In genomic region chr15:99318861-99319410, GRCm38 (mm10) we compare ENCODE assay signal across 11 mouse cellular contexts. TPM values are rescaled to one million over a fixed set of nuclear protein-coding genes. Genes with fewer than 3 reads are reported as not detected.
A peak's percentile ranks its signal among the peaks of the same experiment; 100 is the strongest.
DNase-seq lines count a peak whose midpoint lies in the region; ATAC-seq and TF ChIP-seq lines count a peak whose summit lies in the region.
"Had no signal": no experiment of that assay in that cellular context is flagged by ENCODE, and none has a peak within 500 bp of the region (broad histone marks: within the 10 kb centered on the region; RNA-seq: fewer than 3 reads in every experiment).

No protein-coding gene starts in this region.

- H3K27ac ChIP-seq in kidney, embryonic 15.5 days = peak overlapping the region; percentile 83
- H3K27ac ChIP-seq in limb, embryonic 14.5 days (replicated peaks; ENCODE audit: low read depth, low read length) = 0 out of 2 replicates have a peak overlapping the region, but pooled peaks have one; percentile 15
- H3K27ac ChIP-seq: liver, embryonic 15.5 days had no signal

- ATAC-seq in cerebellum, adult (ENCODE audit: insufficient number of reproducible peaks, low FRiP score, low TSS enrichment) = peak; percentile 57; the same call in 1 of the 2 replicates
- no peak for ATAC-seq in kidney, embryonic 15.5 days (replicated peaks; ENCODE audit: low FRiP score)
- ATAC-seq in limb, embryonic 14.5 days (ENCODE audit: low FRiP score, low read depth) = no peak

- H3K36me3 ChIP-seq in kidney, embryonic 15.5 days = peaks cover 99% of the 10 kb centered on the region
- peaks cover 98% of the 10 kb centered on the region for H3K36me3 ChIP-seq in limb, embryonic 14.5 days (ENCODE audit: control insufficient read depth, insufficient read depth, low read length)

- H3K4me3 ChIP-seq in kidney, embryonic 15.5 days (replicated peaks) = no peak overlapping the region
- no peak overlapping the region for H3K4me3 ChIP-seq in limb, embryonic 14.5 days (replicated peaks; ENCODE audit: low read length)
- H3K4me3 ChIP-seq: liver, embryonic 15.5 days had no signal

- no peaks in the 10 kb centered on the region for H3K27me3 ChIP-seq in kidney, embryonic 15.5 days
- no peaks in the 10 kb centered on the region for H3K27me3 ChIP-seq in limb, embryonic 14.5 days (ENCODE audit: control insufficient read depth, insufficient read depth, low read length)
- H3K27me3 ChIP-seq: liver, embryonic 15.5 days had no signal

- WGBS in kidney, embryonic 15.5 days = 50% methylated on average over 14 of the region's 14 CpGs
- 76% methylated on average over 14 of the region's 14 CpGs for WGBS in limb, embryonic 14.5 days

- TF ChIP-seq POLR2A in limb, embryonic 14.5 days (IDR thresholded peaks at IDR 0.05; ENCODE audit: borderline replicate concordance, extremely low read depth, insufficient read depth, insufficient read length) = no peak

- H3K9me3 ChIP-seq in kidney, embryonic 15.5 days (replicated peaks) = no peaks in the 10 kb centered on the region
- H3K9me3 ChIP-seq in limb, embryonic 14.5 days (ENCODE audit: control insufficient read depth, low read length) = no peaks in the 10 kb centered on the region
- H3K9me3 ChIP-seq: liver, embryonic 15.5 days had no signal

- H3K9ac ChIP-seq in kidney, embryonic 15.5 days = no peak overlapping the region
- no peak overlapping the region for H3K9ac ChIP-seq in limb, embryonic 14.5 days (ENCODE audit: low read depth, low read length, severe bottlenecking)
- H3K9ac ChIP-seq: liver, embryonic 15.5 days had no signal

- peaks cover 27% of the 10 kb centered on the region for H3K4me1 ChIP-seq in kidney, embryonic 15.5 days
- no peaks in the 10 kb centered on the region for H3K4me1 ChIP-seq in limb, embryonic 14.5 days (ENCODE audit: control insufficient read depth, insufficient read depth, low read length)

- no peak overlapping the region for H3K4me2 ChIP-seq in kidney, embryonic 15.5 days
- no peak overlapping the region for H3K4me2 ChIP-seq in limb, embryonic 14.5 days (replicated peaks; ENCODE audit: low read depth, low read length, severe bottlenecking)
- H3K4me2 ChIP-seq: liver, embryonic 15.5 days had no signal

- no peak for DNase-seq in cerebellum, postnatal 4 days (ENCODE audit: low spot score in 2 of 2)
- no peak for DNase-seq in kidney, adult 18-20 months
- peak; percentile 65 to 72 for DNase-seq in cerebellum, postnatal 14 days
- no peak for DNase-seq in limb, embryonic 14.5 days (ENCODE audit: low spot score)
- DNase-seq in adrenal gland, postnatal 10 days = no peak
- DNase-seq in adrenal gland, adult 2 months = no peak
- DNase-seq: spleen, adult 18-20 months had no signal

RNA-seq across cellular contexts. Expression of gene Fam186b, which starts 23.2 kb away (rescaled TPM):
- 0.21 and 0.43 TPM in 2 replicates for polyA plus RNA-seq in kidney, embryonic 15.5 days (2015; fragmentation: Nextera tagmentation; extraction: Ambion mirVana)
- 0.19 and 0.24 TPM in 2 replicates for polyA plus RNA-seq in limb, embryonic 14.5 days (2012; rRNA removed)
- 0.12 and 0.32 TPM in 2 replicates for polyA plus RNA-seq in limb, embryonic 14.5 days (2014; fragmentation: Nextera tagmentation; extraction: Ambion mirVana)
- total RNA-seq in adrenal gland, postnatal 10 days (2021) = 1 to 10 TPM; 1.5 to 1.9 TPM
- 1 to 10 TPM; 1.4 to 3.1 TPM for total RNA-seq in adrenal gland, adult 2 months (2021)
- polyA plus RNA-seq in adrenal gland, adult 2 months (2012; rRNA removed) = 1.1 and 1.6 TPM in 2 replicates
- polyA plus RNA-seq: liver, embryonic 15.5 days; neural tube, embryonic 11.5 days had no signal

RNA-seq across cellular contexts. Expression of gene Prpf40b, which starts 24.0 kb away (rescaled TPM):
- 56.4 and 66.5 TPM in 2 replicates for polyA plus RNA-seq in kidney, embryonic 15.5 days (2015; fragmentation: Nextera tagmentation; extraction: Ambion mirVana)
- 143 and 154 TPM in 2 replicates for polyA plus RNA-seq in limb, embryonic 14.5 days (2012; rRNA removed)
- polyA plus RNA-seq in limb, embryonic 14.5 days (2014; fragmentation: Nextera tagmentation; extraction: Ambion mirVana) = 47.0 and 54.3 TPM in 2 replicates
- 10 to 100 TPM; 40.4 to 57.2 TPM for total RNA-seq in adrenal gland, postnatal 10 days (2021)
- 10 to 100 TPM; 38.8 to 41.0 TPM for total RNA-seq in adrenal gland, adult 2 months (2021)
- 84.1 and 106 TPM in 2 replicates for polyA plus RNA-seq in adrenal gland, adult 2 months (2012; rRNA removed)

RNA-seq across cellular contexts. Expression of gene Fmnl3, which starts 51.3 kb away (rescaled TPM):
- 31.7 and 32.4 TPM in 2 replicates for polyA plus RNA-seq in kidney, embryonic 15.5 days (2015; fragmentation: Nextera tagmentation; extraction: Ambion mirVana)
- 55.0 and 65.4 TPM in 2 replicates for polyA plus RNA-seq in limb, embryonic 14.5 days (2012; rRNA removed)
- polyA plus RNA-seq in limb, embryonic 14.5 days (2014; fragmentation: Nextera tagmentation; extraction: Ambion mirVana) = 19.8 and 26.8 TPM in 2 replicates
- 10 to 100 TPM; 27.6 to 31.7 TPM for total RNA-seq in adrenal gland, postnatal 10 days (2021)
- total RNA-seq in adrenal gland, adult 2 months (2021) = 10 to 100 TPM; 13.9 to 23.6 TPM
- 19.7 and 22.2 TPM in 2 replicates for polyA plus RNA-seq in adrenal gland, adult 2 months (2012; rRNA removed)

Comparison
In these comparisons a context has a peak if more than half of its experiments do, and no peak if none do; other contexts are left out.
1. DNase-seq: peak in cerebellum, postnatal 14 days (2 of 2); none in cerebellum, postnatal 4 days (0 of 2), kidney, adult 18-20 months (single experiment), limb, embryonic 14.5 days (single experiment), adrenal gland, postnatal 10 days (single experiment) and adrenal gland, adult 2 months (single experiment).